Mouse (Mus musculus): Measurements from ENCODE around the gene Ptprr.

Ptprr gene

DNA sequence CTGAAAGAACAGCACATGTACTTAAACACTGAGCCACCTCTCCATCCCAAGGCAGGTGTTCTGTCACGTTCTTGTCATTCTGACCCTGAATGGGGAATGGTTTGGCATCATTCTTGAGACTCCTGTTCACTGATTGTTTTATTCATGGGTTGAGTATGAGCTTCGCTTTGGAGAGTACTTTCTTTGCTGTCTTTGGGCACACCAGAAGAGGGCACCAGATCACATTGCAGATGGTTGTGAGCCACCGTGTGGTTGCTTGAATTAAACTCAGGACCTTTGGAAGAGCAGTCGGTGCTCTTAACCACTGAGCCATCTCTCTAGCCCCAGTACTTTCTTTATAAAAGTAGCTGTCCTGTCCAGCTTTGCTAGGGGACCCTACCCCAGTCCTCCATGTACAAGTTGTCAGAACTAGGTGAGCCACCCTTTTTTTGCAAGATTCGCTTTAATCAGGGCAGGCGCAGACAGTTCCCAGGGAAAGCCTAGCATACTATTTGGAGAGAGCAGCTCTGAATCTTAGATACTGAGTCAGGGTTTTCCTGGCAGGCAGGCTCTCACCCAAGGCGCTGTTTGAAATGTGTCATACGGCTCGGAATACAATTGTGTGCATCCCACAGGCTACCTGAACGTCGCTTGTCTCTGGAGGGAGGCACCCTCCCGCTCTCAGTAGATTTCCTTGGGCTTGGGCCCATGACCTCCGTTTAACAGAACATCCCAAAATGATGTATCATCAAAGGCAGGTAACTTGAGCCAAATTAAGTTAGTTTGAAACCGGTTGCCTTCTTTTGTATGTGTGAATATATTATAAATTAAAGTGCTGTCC is 178.8 kb downstream of the Ptprr start:
- DNase-seq (ENCODE audit: low spot score in 2 of 2) = no peak

DNA sequence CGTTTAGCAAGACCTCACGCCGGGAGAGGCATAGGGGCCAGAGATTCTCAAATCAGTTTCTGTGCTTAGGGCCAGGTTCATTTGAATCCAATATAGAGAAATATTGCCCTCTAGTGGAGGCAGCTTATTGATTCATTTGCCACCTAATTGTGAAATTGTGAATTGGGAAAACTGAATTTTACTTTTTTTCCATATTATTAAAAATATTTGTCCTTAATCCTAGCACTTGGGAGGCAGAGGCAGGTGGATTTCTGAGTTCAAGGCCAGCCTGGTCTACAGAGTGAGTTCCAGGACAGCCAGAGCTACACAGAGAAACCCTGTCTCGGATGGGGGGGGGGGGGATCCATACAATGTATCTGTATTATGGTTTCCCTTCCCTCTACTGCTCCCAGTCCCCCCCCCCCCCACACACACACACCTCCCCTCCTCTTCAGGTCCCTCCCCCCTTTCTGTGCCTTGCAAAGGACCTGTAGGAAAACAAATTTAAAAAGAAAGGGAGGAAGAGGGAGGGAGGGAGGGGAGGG is 179.5 kb downstream of the Ptprr start:
- DNase-seq (ENCODE audit: low spot score in 2 of 2) = no peak

DNA sequence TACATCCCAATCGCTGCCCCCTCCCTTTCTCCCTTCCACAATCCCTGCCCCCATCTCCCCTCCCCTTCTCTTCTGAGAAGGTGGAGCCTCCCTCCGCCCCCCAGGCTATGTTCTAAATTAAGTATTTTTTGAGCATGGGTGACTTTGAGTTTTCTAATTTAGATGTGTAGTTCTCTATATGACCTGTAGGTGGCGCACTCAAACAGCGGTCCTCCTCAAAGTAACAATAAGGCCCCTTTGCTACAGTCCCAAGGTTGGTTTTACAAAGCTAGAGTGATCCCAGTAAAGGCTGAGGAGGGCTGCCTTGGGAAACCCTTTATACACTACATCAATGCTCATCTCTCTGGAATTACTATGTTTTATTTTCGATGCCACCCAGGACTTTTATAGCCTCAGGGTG is 181.0 kb downstream of the Ptprr start:
- no peak for DNase-seq (ENCODE audit: low spot score in 2 of 2)

DNA sequence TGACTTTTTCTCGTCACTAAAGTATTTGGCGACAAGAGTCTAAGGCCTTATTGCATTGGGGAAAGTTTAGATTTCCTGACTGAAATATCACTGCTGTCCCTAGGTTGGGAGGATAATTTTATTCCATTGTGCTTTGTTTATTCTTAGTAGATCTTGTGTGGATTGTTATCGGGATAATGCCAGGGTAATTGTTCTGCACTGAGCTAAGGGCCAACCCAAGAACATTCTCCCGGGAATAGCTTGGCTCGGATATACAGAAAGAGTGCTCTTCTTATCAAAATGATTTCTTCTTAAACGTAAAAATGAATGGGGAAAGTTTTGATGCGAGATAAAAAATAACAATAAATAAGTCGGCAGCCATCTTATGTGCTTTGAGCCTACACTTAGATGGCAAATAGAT is 183.5 kb downstream of the Ptprr start:
- no peak for DNase-seq (ENCODE audit: low spot score in 2 of 2)

DNA sequence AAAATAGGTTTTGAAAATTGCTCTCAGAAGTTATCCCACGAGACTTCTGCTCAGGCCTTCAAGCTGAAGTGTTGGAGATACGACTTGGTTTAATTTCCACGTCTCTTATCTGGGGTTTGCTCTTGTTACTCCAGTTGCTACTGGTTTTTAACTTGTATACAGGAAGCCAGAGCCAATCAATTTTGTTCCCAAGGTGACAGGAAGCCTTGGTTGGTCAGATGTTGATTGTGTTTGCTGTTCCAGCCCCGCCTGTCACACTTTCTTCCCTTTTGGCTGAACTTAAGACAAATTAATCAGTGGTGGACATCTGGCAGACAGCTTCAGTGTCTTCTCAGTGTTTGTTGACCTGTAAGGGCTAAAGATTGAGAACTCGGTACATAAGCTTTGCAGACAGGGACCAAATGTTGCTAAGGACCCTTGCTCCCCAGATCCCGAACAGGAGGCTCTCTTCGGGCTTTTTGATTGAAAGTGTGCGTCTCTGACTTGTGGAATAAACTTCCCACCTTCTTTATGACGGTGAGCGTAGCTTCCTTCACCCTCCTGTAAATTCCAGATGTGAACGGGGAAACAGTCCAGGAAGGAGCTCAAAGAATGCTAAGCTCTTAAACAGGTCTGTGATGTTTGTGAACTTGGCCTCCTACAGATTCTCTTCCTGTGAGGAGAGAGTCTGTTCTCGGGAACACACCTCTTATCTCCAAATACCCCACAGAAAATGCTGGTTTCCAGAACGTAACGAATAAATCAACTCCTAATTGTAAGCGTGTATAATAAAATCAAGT is 187.8 kb downstream of the Ptprr start:
- DNase-seq (ENCODE audit: low spot score in 2 of 2) = no peak

DNA sequence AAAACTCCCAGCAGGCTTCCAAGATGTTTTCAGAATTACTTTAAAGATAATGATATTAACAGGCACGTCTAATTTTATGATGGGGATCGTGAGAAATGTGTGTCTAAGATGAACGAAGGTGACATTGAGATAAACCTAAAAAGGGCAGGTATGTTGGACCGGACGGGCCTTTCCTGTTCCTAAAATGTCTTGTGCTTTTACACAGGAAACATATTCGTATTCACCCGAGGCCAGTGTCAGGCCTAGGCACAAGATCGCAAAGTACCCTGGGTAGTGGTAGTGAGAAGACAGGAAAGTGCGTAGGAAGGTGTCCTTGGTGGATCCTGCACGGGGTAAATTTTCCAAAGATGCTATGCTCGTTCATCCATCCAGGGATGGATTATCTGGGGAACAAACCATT is 188.4 kb downstream of the Ptprr start:
- DNase-seq (ENCODE audit: low spot score in 2 of 2) = no peak

DNA sequence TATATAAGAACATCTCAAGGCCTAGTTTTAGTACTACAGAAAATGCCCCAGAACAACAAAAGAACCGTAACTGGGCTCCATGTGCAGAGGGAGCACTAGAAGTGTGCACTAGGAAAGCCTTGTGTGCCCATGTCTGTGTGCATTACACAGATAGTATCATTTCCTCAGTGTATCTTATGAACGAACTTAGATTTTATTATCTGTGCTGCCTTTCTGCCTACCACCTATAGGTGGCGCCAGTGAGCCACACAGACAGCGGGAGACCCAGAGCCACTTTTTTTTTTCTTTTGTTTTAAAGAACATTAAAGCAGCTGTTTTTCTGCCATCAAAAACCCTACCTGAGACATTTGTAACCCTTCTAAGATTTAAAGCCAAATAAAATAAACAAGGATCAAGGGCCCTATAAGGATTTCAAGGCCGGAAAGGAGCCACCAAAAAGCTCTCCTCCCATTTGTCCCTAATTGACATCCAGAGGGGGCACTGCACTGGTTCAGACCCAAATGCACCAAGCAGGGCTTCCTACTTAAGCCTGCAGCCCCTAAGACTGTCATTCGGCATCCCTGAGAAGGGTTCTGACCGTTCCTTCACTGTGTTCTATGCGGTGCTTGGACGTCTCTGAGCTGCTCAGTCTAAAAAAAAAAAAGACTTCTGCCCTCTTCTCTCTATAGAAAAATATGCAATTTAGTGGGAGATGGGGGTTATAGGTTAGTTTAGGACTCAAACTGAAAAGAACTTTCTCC is 190.1 kb downstream of the Ptprr start:
- DNase-seq (ENCODE audit: low spot score in 2 of 2) = no peak

DNA sequence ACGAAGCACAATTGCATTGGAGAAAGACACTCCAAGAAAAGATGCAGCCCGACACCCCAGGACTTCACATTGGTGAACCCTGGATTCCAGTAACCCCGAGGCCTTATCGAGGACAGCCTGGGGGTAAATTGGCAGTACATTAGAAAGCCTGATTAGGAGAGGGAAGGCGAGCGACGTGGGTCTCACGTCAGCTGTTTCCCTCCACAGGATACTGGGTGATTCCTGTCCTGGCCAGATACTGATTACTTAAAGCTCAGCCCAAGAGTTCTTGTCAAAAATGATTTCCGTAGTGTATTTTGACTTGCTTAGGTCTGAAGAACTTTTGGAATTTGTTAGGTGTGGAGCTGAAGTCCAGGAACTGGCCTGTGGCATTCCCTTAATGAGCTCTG is 190.7 kb downstream of the Ptprr start:
- DNase-seq (ENCODE audit: low spot score in 2 of 2) = no peak

DNA sequence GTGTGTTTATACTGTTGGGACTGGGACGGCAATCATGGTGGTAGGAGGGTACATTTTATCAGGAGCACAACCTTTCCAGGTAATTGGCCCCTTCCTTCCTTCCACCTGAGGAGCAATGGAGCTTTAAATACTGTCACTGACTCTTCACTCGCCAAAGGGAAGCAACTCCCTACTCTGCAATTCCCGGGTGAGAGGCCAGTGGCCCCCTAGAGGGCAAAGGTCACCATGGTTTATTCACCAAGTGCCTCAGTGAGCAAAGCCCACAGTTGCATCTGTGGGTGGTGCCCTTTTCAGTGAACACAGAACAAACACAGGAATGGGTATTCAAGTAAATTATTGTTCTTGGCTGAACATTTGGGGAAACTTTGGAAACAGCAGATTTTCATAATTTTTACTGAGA is 194.1 kb downstream of the Ptprr start:
- no peak for DNase-seq (ENCODE audit: low spot score in 2 of 2)

DNA sequence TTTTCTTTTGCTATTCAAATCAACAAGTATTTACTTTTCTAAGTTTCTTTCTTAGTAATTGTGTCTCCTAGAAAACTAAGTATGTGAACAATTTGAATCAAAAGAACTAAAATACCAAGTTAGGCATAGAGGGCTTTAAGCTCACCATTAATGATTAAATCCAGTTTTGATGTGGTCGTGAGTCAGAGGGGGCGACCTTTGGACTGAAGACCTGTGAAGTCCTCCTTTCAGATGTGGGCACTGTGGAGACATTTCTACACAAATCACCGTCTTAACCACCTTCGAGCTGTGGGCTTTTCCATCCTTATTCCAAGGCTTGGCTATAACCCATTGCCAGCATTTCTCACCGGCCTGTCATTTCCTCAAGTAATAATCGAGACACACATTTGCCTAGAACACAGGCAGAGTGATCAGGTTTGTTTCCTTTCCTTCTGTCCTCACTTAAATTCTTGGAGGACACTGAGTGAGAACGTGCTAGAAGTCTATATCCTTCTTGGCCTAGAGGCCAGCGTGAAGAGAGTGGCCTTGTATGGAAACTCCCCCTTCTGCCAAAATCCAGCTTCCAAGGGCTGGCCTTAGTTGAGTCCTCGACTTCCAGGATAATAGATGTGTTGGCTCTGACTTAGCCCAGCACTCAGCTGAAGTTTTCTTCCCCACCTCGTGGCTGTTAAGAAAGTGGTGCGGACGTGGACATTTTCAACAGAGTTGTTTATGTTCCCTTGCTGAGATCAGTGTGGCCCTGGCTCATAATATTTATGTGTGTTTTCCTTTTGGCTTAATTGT is 202.5 kb downstream of the Ptprr start:
- no peak for DNase-seq (ENCODE audit: low spot score in 2 of 2)

DNA sequence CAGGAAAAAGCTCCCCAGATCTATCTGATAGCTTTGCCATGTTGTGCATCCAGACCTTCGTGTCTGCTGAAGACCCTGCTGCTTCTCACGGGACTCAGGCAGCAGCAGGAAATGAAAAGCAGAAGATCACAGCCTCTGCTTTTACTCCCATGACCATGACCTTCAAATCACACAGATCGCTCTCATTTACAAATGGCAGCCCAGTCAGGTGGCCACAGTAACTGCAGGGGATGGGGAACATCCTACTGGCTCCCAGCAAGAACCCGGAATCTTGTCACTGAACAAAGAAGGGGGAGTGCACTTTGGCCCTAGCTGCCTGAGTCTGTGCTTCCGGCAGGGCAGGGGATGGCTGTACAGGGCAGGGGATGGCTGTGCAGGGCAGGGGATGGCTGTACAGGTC is 217.3 kb downstream of the Ptprr start:
- DNase-seq (ENCODE audit: low spot score in 2 of 2) = no peak

DNA sequence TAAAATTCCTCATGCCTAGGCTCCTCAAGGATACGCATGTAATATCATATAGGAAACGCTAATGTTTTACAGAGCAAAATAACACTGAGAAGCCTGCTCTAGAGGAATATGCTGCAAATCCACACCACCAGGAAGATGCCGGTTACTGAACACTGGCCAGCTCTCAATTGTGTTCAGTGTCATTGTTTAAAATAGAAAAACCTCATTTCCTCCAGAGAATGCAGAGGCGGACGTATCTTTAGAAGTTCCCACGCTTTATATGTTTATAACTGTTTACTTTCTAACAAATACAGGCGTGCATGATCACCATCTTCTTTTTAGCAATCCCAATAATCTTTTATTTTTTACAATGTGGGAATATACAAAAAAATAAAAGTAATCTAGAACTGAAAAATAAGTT is 224.2 kb downstream of the Ptprr start:
- DNase-seq (ENCODE audit: low spot score in 2 of 2) = no peak

DNA sequence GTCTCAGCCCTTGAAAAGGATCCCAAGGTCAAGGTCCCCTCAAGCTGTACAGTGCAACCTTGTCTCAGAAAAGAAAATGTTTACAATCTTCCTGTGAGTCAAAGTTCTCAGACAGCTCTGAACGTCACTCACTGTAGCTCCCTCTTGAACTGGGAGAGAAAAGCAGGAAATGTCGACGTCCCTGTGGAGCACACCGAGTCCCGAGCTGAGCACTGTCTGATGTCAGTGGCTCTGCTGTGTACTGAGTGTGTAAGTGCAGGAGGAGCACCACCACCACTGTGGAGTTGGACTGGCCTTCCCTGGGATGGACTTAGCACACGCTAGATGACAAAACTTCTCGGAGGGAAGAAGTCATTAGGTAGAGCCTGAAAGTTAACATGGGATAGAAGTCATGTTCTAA is 225.4 kb downstream of the Ptprr start:
- DNase-seq (ENCODE audit: low spot score in 2 of 2) = no peak

DNA sequence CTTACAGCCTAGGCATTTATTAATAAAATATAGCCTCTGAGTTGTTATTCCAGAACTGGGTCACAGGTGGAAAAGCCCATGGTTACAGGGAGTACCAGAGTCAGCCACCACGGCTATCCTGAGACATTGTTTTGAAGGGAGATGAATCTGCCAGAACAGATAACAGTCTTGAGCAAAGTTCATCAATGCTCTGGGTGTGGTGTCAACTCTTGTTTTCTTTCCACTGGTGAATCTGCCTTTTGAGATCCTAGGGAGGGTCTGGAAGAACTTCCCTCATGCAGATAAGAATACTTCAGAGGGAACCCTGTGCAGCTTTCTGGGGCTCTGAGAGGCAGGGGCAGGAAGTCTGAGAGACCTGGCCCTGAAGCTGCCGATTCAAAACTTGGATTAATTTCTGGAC is 227.6 kb downstream of the Ptprr start:
- no peak for DNase-seq (ENCODE audit: low spot score in 2 of 2)

DNA sequence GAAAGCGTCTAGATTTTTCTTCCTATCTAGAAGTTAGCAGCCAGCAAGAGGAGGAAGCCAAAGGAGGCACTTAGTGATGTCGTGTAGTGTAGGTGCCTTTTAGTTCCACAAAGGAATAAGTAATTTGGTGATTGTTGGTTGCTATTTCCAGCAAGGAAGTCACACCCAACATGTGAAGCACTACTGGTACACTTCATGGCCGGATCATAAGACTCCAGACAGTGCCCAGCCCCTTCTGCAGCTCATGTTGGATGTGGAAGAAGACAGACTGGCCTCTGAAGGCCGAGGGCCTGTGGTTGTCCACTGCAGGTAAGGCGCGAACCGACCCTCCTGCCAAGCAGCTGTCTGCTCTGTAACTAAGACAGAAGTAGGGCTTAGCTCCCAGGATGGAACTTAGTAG is 234.7 kb downstream of the Ptprr start:
- DNase-seq (ENCODE audit: low spot score in 2 of 2) = no peak

DNA sequence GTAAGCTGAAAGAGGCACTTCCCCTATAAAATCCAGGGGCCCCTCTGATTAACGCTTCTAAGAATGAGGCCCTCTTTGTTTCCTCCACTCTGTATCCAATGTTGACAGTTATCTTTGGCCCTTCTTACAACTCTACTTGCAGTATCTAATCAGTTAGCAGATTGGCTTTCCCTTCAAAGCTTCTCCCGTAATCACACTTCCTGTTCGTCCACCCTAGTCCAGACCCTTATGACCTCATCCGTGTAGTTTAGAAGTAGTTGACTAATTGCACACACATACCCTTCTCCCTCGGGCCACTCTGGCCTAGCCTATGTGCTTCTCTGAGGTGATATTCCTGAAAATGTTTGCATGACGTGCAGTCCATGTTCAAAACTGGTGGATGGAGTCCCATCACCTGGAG is 236.0 kb downstream of the Ptprr start:
- DNase-seq (ENCODE audit: low spot score in 2 of 2) = no peak

DNA sequence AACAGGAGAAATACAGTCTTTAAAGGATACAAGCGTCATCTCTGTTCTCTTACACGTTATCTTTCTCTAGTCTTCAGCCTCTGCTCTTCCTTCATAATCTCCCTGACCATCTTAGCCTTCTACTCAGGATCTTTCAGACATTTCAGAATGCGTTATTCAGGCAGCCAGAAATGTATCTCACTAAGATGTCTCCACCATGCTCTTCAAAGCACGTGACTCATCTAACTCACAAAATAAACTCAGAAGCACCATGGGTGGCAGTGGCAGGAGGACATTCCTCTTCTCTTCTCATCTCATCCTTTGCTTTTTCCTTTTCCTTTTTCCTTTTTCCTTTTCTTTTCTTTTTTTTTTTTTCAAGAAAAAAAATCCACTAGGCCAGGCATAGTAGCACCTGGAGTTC is 241.3 kb downstream of the Ptprr start:
- DNase-seq (ENCODE audit: low spot score in 2 of 2) = no peak

DNA sequence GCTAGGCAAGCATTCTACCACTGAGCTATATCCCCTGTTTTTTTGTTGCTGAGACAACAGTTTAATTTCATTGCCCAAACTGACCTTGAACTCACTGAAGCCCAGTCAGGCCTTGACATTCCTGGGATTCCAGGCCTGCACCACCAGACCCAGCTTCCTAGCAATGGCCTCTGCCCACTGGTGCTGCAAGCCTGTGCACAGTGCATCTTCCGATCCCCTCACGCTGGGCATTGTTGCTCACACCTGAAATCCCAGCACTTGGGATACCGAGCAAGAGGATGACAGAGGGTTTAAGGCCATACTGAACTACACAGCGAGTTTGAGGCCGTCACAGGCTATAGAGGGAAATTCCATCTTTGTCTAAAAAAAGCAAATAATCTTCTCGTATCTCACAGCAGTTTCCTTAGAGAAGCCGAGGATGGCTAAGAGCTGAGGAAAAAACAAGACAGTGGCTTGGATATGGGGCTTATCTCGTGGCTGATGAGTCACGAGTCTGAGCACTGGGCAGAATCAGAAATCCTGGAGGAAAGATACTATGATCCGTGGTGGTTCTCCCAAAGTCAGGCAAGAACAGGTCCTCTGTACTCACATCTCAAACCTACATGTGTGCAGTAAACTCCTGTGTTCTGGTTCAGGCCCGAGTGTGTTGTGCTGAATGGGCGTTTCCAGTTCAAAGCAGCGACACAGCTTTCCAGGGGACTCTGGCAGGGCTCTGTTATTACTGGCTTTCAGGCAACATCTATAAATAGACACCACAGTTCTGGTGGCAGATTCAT is 242.8 kb downstream of the Ptprr start:
- no peak for DNase-seq (ENCODE audit: low spot score in 2 of 2)

DNA sequence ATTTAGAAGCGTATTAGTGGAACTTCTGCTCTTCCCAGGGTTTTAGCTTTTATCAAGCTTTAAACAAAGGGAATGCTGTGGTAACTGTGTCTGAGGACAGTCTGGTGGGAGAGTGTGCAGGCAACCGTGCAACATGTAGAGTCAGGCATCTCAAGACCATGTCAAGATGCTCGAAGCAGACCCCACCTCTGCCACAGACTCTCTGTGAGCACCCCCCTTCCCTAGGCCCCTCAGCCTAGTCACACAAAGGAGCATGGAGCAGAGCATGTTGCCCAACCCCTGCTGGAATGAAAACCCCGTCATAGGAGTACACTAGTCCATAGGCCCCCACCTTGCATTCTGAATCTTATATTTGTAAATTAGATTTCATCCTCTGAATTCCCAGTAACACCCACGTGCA is 243.5 kb downstream of the Ptprr start:
- no peak for DNase-seq (ENCODE audit: low spot score in 2 of 2)

DNA sequence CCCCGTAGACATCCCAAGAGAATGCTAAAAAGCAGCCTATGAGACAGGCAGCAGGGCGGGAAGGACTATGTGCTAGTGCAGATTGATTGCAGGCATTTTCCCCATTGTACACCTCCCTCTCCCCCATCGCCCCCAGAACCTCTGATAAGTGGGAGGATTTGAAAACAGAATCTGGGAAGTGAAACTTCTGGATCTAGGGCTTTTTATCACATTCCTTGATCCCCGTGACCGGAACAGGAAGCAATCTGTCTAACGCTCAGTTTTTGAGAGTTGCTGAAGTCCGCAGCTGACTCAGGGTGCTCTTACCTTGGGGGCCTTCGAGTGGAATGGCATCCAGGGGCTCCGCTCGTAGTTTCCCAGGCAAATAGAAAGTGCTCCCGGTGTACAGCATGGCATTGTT is 246.5 kb downstream of the Ptprr start:
- no peak for DNase-seq (ENCODE audit: low spot score in 2 of 2)
